Mouse (Mus musculus): ENCODE results near the gene Rad17. TPM values are rescaled to one million over a fixed set of nuclear protein-coding genes. Genes with fewer than 3 reads are reported as not detected.

The Rad17 gene
- 16.0 and 19.4 TPM in 2 replicates for polyA plus RNA-seq (2014; fragmentation: Nextera tagmentation; extraction: Ambion mirVana)

DNA sequence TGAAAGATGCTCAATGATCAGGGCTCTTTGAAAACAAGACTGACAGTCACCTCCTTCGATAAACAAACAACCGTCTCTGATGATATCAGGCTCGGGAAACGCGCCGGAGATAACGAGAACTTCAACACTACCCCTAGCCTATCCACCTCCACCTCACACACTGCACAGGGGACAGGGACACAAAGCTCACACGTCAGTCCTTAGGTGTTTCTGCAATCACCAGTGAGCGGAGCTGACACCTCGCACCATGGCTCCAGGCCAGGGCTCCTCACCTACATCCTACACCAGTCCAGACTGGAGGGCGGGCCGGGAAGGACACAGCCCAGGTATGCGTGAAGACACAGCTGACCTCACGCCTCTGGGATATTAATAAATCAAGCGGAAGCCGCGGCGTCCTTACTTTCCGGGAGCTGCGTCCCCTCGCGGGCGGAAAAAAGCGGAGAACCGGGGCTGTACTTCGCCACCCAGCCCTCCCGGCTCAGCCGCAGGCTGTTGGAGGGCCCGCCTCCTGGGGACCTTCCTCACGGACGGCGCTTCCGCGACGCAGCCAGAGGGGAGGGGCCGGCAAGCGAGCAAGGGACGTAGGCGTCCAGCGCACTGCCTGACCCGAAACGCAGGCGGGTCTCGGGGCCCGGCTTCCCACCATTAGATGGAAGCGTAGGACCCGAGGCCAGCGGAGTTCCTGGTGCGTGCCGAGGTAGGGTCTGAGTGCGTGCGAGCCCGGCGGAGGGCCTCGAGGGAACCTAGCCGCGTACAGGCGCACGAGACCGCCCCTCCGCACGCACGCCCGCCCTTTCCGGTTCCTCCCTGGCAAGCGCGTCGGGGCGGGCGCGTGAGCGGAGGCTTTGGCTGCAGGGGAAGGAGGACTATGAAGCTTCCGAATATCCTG lies at the start of gene Rad17, which contains the start of gene Ak6:
Gene Rad17, minus strand, starts transcription at position 502 of the 889 bp plus-strand sequence.
Gene Ak6, plus strand, starts transcription at position 430 of the 889 bp plus-strand sequence.
- H3K36me3 ChIP-seq (replicated peaks; ENCODE audit: control insufficient read depth, insufficient read depth) = peaks cover 32% of the 10 kb centered on the region
- no peaks in the 10 kb centered on the region for H3K9me3 ChIP-seq (ENCODE audit: control insufficient read depth, low read length)
- WGBS = under 1% methylated on average over 72 of the region's 73 CpGs
- H3K4me2 ChIP-seq (replicated peaks) = peak within 1 kb of the TSS; percentile 95
- H3K9ac ChIP-seq = peak within 1 kb of the TSS; percentile 78
- peak within 1 kb of the TSS; percentile 96 for H3K4me3 ChIP-seq (replicated peaks; ENCODE audit: low read length)
- H3K27me3 ChIP-seq (ENCODE audit: control insufficient read depth, insufficient read depth, low read length) = no peaks in the 10 kb centered on the region
- peak; percentile 95 for DNase-seq (ENCODE audit: low spot score)
- peak within 1 kb of the TSS; percentile 97 for H3K27ac ChIP-seq
- peak; percentile 99 for ATAC-seq (ENCODE audit: low FRiP score)
- peaks cover 10% of the 10 kb centered on the region for H3K4me1 ChIP-seq (replicated peaks; ENCODE audit: control insufficient read depth, insufficient read depth, low read length)

DNA sequence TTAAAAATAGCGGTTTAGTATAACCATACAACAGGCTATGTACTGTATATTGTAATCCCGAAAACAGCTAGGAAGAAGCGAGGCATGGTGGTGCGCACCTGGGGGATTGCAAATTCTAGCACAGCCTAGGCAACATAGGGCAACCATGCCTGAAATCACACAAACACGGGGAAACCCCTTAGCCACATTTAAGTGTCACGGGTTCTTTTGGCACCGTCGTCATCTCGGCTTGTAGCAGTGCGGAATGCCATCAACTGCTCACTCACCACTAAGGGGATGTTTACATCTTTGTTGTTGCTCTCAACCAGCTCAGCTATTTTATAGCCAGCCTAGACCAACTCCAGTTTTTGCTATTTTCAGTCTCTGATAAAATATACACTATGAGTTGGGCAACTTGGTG lies 48.0 kb upstream of the Rad17 start:
- 98% methylated on average over 10 of the region's 10 CpGs for WGBS
- Histone ChIP-seq H3K27me3 (ENCODE audit: control insufficient read depth, insufficient read depth, low read length) (no peaks in the 10 kb centered on the region), H3K36me3 (replicated peaks; ENCODE audit: control insufficient read depth, insufficient read depth) (peaks cover 77% of the 10 kb centered on the region), H3K4me1 (replicated peaks; ENCODE audit: control insufficient read depth, insufficient read depth, low read length) (no peaks in the 10 kb centered on the region), H3K27ac (no peak overlapping the region), H3K4me3 (replicated peaks; ENCODE audit: low read length) (no peak overlapping the region), H3K4me2 (replicated peaks) (no peak overlapping the region), H3K9me3 (ENCODE audit: control insufficient read depth, low read length) (no peaks in the 10 kb centered on the region), H3K9ac (no peak overlapping the region)
- DNase-seq (ENCODE audit: low spot score) (no peak), ATAC-seq (ENCODE audit: low FRiP score) (no peak)

DNA sequence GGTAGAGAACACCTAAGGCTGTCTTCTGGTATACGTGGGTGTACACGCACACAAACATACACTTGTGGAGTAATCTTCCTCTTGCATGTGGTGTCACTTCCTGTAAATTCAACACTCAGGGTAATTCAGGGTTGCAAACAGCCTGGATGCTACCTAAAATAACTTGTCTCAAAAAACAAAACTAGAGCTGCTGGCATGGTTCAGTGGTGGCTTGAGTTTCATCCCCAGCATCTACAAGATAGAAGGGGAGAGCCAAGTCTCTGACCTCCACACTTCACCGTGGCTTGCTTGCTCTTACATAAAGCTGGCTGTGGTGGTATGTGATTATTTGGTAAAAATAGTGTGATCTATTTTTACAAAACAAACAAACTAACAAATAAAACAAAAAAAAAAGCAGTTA lies 46.7 kb upstream of the Rad17 start:
- DNase-seq (ENCODE audit: low spot score) = no peak
- H3K4me3 ChIP-seq (replicated peaks; ENCODE audit: low read length) = no peak overlapping the region
- H3K9ac ChIP-seq = no peak overlapping the region
- no peak overlapping the region for H3K27ac ChIP-seq
- H3K27me3 ChIP-seq (ENCODE audit: control insufficient read depth, insufficient read depth, low read length) = no peaks in the 10 kb centered on the region
- 88% methylated on average over 3 of the region's 3 CpGs for WGBS
- H3K36me3 ChIP-seq (replicated peaks; ENCODE audit: control insufficient read depth, insufficient read depth) = peaks cover 65% of the 10 kb centered on the region
- no peak for ATAC-seq (ENCODE audit: low FRiP score)
- no peaks in the 10 kb centered on the region for H3K4me1 ChIP-seq (replicated peaks; ENCODE audit: control insufficient read depth, insufficient read depth, low read length)
- no peak overlapping the region for H3K4me2 ChIP-seq (replicated peaks)
- H3K9me3 ChIP-seq (ENCODE audit: control insufficient read depth, low read length) = no peaks in the 10 kb centered on the region

DNA sequence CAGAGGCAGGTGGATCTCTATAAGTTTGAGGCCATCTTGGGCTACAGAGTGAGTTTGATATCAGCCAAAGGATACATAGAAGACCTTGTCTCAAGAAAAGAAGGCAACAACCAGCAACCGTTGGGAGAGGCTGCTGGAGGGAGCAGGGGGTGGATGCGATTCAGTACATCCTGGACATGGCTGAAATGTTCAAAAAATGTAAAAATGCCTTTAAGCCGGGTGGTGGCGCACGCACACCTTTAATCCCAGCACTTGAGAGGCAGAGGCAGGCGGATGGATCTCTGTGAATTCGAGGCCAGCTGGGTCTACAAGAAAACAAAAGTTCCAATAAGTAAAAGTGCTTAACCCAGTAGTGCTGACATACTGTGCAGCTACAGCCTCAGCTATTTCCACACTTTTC lies 36.7 kb upstream of the Rad17 start:
- Histone ChIP-seq H3K4me3 (replicated peaks; ENCODE audit: low read length) (no peak overlapping the region), H3K4me2 (replicated peaks) (no peak overlapping the region), H3K9me3 (ENCODE audit: control insufficient read depth, low read length) (no peaks in the 10 kb centered on the region), H3K9ac (no peak overlapping the region), H3K27me3 (ENCODE audit: control insufficient read depth, insufficient read depth, low read length) (no peaks in the 10 kb centered on the region), H3K36me3 (replicated peaks; ENCODE audit: control insufficient read depth, insufficient read depth) (no peaks in the 10 kb centered on the region), H3K27ac (no peak overlapping the region), H3K4me1 (replicated peaks; ENCODE audit: control insufficient read depth, insufficient read depth, low read length) (no peaks in the 10 kb centered on the region)
- WGBS = 65% methylated on average over 7 of the region's 7 CpGs
- ATAC-seq (ENCODE audit: low FRiP score) (no peak), DNase-seq (ENCODE audit: low spot score) (no peak)

DNA sequence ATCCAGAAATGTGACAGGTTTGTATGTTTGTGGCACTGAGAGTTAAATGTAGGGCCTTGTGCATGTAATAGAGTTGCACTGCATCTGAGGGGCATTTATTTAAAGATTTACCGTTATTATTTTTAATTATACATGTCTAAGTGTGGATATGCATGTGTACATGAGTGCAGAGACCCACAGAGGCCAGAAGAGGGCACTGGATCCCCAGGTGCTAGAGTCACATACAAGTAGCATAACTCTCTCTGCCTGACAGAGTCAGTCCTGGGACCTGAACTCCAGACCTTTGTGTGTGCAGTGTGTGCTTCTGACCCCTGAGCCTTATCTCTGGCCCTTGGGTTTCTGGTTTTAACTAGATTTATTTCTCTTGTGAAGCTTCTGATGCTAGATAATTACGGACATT lies 33.5 kb upstream of the Rad17 start:
- Histone ChIP-seq H3K27me3 (ENCODE audit: control insufficient read depth, insufficient read depth, low read length) (no peaks in the 10 kb centered on the region), H3K4me1 (replicated peaks; ENCODE audit: control insufficient read depth, insufficient read depth, low read length) (no peaks in the 10 kb centered on the region), H3K9me3 (ENCODE audit: control insufficient read depth, low read length) (no peaks in the 10 kb centered on the region), H3K9ac (no peak overlapping the region), H3K27ac (no peak overlapping the region), H3K4me3 (replicated peaks; ENCODE audit: low read length) (no peak overlapping the region), H3K4me2 (replicated peaks) (no peak overlapping the region), H3K36me3 (replicated peaks; ENCODE audit: control insufficient read depth, insufficient read depth) (no peaks in the 10 kb centered on the region)
- no peak for ATAC-seq (ENCODE audit: low FRiP score)
- WGBS = 72% methylated on average over 2 of the region's 2 CpGs
- DNase-seq (ENCODE audit: low spot score) = no peak

DNA sequence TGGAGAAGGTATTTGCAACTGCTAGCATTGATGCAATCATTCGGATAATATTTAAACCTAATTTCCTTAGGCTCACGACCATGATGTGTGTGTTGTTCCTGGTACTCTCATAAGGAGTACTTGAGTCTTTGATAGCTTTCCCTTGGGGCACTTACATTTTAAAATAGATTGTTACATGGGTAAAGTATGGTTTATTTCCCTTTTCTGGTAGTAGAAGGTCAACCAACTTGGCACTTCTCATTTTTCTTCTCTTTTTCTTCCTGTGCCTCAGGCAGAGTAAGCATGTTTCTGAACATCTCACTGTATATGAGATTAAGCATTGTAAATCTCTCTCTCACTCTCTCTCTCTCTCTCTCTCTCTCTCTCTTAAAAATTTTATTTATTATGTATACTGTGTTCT lies 32.0 kb upstream of the Rad17 start:
- 82% methylated on average over 2 of the region's 2 CpGs for WGBS
- H3K4me3 ChIP-seq (replicated peaks; ENCODE audit: low read length) = no peak overlapping the region

DNA sequence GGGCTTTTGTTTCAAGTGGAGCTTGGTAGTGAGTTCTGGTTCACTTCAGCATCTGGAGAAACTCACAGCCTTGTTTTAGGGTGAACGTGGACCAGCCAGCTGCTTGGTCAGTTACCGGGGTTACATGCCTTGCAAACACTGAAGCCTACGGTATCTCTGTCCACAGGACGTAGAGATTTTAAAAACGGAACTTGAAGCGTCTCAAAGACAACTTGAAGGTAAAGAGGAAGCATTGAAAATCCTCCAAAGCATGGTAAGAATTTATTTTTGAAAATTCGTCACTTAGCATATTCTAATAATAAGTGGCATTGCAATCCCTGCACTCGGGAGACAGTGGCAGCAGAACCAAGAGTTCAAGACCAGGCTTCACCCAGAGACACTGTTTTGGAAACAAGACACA lies 30.8 kb upstream of the Rad17 start:
- no peak overlapping the region for H3K9ac ChIP-seq
- no peak for ATAC-seq (ENCODE audit: low FRiP score)
- H3K4me1 ChIP-seq (replicated peaks; ENCODE audit: control insufficient read depth, insufficient read depth, low read length) = no peaks in the 10 kb centered on the region
- H3K36me3 ChIP-seq (replicated peaks; ENCODE audit: control insufficient read depth, insufficient read depth) = no peaks in the 10 kb centered on the region
- no peaks in the 10 kb centered on the region for H3K9me3 ChIP-seq (ENCODE audit: control insufficient read depth, low read length)
- WGBS = 90% methylated on average over 8 of the region's 8 CpGs
- H3K27ac ChIP-seq = no peak overlapping the region
- no peak overlapping the region for H3K4me2 ChIP-seq (replicated peaks)
- H3K27me3 ChIP-seq (ENCODE audit: control insufficient read depth, insufficient read depth, low read length) = no peaks in the 10 kb centered on the region
- H3K4me3 ChIP-seq (replicated peaks; ENCODE audit: low read length) = no peak overlapping the region
- DNase-seq (ENCODE audit: low spot score) = no peak

More for the DNA sequence above, 32.0 kb upstream of the Rad17 start:
- Histone ChIP-seq H3K9ac (no peak overlapping the region), H3K4me1 (replicated peaks; ENCODE audit: control insufficient read depth, insufficient read depth, low read length) (no peaks in the 10 kb centered on the region), H3K36me3 (replicated peaks; ENCODE audit: control insufficient read depth, insufficient read depth) (no peaks in the 10 kb centered on the region), H3K27me3 (ENCODE audit: control insufficient read depth, insufficient read depth, low read length) (no peaks in the 10 kb centered on the region), H3K27ac (no peak overlapping the region), H3K9me3 (ENCODE audit: control insufficient read depth, low read length) (no peaks in the 10 kb centered on the region), H3K4me2 (replicated peaks) (no peak overlapping the region)
- DNase-seq (ENCODE audit: low spot score) = no peak
- ATAC-seq (ENCODE audit: low FRiP score) = no peak

DNA sequence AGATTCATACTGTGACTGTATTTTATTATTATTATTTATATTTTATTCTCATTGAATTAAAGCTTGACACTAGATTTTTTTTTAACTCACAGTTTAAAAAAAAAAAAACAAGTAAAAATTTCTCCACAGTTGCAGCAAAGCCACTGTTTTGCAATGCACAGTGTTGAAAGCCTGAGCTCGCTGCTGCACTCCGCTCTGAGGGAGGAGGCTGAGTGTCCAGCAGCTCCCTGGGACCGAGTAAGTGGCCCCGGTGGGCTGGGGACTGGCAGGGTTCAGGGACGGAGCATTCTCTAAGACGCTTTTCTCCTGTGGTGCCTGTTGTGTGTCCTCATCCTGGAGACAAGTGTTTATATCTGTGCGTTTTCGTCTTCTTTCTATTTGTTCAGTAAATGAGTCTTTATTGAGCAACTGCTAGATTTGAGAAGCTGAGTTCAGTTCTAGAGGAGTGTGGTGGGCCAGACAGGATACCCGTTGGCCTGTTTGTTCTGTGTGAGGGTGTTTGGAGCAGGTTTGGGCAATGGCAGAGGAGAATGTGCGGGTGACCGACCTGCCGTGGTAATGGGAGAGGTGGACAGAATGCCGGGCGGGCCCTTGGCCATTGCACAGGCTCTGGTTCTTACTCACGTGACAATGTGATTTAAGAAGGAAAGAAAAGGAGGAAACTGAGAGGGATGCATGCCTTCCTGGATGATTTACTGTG lies 25.2 kb upstream of the Rad17 start:
- DNase-seq (ENCODE audit: low spot score) (no peak), ATAC-seq (ENCODE audit: low FRiP score) (no peak)
- H3K4me2 ChIP-seq (replicated peaks) = no peak overlapping the region
- H3K27ac ChIP-seq = no peak overlapping the region
- no peaks in the 10 kb centered on the region for H3K4me1 ChIP-seq (replicated peaks; ENCODE audit: control insufficient read depth, insufficient read depth, low read length)
- H3K27me3 ChIP-seq (ENCODE audit: control insufficient read depth, insufficient read depth, low read length) = no peaks in the 10 kb centered on the region
- no peaks in the 10 kb centered on the region; the same call in 1 of the 2 replicates for H3K9me3 ChIP-seq (ENCODE audit: control insufficient read depth, low read length)
- H3K4me3 ChIP-seq (replicated peaks; ENCODE audit: low read length) = no peak overlapping the region
- WGBS = 89% methylated on average over 15 of the region's 15 CpGs
- no peaks in the 10 kb centered on the region for H3K36me3 ChIP-seq (replicated peaks; ENCODE audit: control insufficient read depth, insufficient read depth)
- H3K9ac ChIP-seq = no peak overlapping the region

DNA sequence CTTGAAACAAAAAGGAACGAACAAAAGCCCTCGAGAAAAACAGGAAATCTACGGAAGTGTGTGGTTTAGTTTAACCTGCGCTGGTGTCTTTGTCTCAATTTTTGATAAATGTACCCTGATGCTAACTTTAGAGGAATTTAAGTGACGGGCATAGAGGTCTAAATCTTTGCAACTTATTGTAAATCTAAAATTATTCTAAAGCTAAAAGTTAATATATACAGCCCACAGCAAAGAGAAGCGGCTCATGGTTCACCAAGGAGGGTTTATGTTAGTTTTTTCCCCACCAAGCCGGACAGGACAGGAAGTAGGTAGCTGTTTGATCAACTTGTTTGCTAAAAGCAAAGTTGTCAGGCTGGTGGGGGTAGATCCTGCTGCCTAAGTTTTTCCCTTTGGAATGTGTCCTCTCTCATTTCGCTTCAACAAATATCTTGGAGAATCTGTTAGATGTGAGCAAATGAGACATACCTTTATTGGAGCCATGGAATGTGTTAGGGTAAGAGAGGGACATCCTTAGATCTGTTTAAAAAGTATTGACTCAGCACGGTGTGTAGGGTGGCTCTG lies 19.4 kb upstream of the Rad17 start:
- WGBS = 67% methylated on average over 9 of the region's 9 CpGs
- peaks cover 15% of the 10 kb centered on the region for H3K36me3 ChIP-seq (replicated peaks; ENCODE audit: control insufficient read depth, insufficient read depth)
- ATAC-seq (ENCODE audit: low FRiP score) = no peak
- peak overlapping the region; percentile 71 for H3K4me2 ChIP-seq (replicated peaks)
- H3K9ac ChIP-seq = peak overlapping the region; percentile 51; the same call in 1 of the 2 replicates
- peak overlapping the region; percentile 37; the same call in 1 of the 2 replicates for H3K4me3 ChIP-seq (replicated peaks; ENCODE audit: low read length)
- DNase-seq (ENCODE audit: low spot score) = no peak
- H3K27ac ChIP-seq = no peak overlapping the region
- H3K4me1 ChIP-seq (replicated peaks; ENCODE audit: control insufficient read depth, insufficient read depth, low read length) = no peaks in the 10 kb centered on the region; the same call in 1 of the 2 replicates
- no peaks in the 10 kb centered on the region; the same call in 1 of the 2 replicates for H3K9me3 ChIP-seq (ENCODE audit: control insufficient read depth, low read length)
- H3K27me3 ChIP-seq (ENCODE audit: control insufficient read depth, insufficient read depth, low read length) = no peaks in the 10 kb centered on the region; the same call in 1 of the 2 replicates
